Mouse (Mus musculus) heart, adult 11 months (tissue): ENCODE measurements at regions not wholly inside any gene's neighbourhood (a gene's known extent, or its start where the extent isn't known, plus 50 kb on each side); places are given as distances from the start of the nearest gene placed in this dataset.
A peak's percentile ranks its signal among the peaks of the same experiment; 100 is the strongest.

Experiments
- DNase-seq: peaks from one replicate; pipeline ENCODE4 v3.0.0; 2022

GRCm38 (mm10) chr15:94219907-94220306 lies 245.3 kb downstream of the Adamts20 start:
- peak; percentile 91 for DNase-seq

DNA sequence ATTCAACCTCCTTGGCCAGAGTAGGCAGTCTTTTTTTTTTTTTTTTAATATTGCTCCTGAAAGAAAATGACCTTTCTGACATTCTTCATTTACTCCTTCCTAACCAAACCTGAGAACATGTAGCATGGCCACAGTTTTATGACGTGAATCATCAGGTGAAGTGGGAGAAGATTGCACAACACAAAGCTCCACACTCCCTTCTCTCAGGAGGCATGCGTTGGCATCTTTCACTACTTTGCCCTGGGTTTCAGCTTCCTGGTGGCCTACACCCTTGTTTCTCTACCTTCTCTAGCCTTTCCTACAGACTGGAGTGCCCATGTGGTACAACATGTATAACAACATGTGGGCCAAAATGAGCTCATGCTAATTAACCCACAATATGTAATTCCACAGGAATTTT lies 248.5 kb downstream of the Adamts20 start:
- DNase-seq = no peak

- peak; percentile 89 for DNase-seq
These were observed 250.8 kb downstream of the Adamts20 start for GRCm38 (mm10) chr15:94214440-94214839.

- DNase-seq = no peak
These were observed 251.8 kb downstream of the Adamts20 start for GRCm38 (mm10) chr15:94213393-94213792.

- no peak for DNase-seq
These were observed 256.7 kb downstream of the Adamts20 start for GRCm38 (mm10) chr15:94208476-94208875.

- DNase-seq = no peak
These were observed 258.8 kb downstream of the Adamts20 start for GRCm38 (mm10) chr15:94206454-94206853.

- DNase-seq = peak; percentile 70
These were observed 259.8 kb downstream of the Adamts20 start for GRCm38 (mm10) chr15:94205309-94205893.

GRCm38 (mm10) chr15:94190081-94190488 lies 275.1 kb downstream of the Adamts20 start:
- peak; percentile 87 for DNase-seq

- no peak for DNase-seq
These were observed 277.6 kb downstream of the Adamts20 start for GRCm38 (mm10) chr15:94187588-94187987.

DNA sequence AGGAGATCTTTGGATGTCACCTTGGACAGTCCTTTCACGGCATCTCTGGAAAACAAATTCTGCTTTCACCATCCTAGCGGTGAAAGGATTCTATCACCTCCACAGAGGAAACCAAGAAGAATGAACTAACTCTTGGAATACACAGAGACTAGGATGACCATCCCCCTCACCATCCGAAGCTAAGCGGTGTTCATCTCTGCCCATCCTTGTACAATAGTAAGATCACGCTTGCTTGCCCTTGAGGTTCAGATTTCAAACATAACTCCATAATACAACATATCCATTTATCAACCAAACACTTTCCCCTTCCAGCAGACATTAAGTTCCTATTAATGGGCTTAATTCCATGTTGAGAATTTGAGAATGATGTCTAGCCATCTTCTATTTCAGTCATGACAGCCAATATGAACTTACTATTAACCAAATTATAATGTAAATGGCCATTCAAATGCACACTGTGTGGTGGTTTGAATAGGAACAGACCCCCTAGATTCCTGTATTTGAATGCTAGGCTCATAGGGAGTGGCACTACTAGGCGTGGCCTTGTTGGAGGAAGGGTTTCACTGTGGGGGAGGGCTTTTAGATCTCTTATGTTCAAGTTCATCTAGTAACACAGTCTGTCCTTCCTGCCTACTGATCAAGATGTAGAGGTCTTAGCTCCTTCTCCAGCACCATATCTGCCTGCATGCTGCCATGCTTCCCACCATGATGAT lies 281.4 kb downstream of the Adamts20 start:
- no peak for DNase-seq

- DNase-seq = peak; percentile 66
These were observed 291.1 kb downstream of the Adamts20 start for GRCm38 (mm10) chr15:94174083-94174482.

DNA sequence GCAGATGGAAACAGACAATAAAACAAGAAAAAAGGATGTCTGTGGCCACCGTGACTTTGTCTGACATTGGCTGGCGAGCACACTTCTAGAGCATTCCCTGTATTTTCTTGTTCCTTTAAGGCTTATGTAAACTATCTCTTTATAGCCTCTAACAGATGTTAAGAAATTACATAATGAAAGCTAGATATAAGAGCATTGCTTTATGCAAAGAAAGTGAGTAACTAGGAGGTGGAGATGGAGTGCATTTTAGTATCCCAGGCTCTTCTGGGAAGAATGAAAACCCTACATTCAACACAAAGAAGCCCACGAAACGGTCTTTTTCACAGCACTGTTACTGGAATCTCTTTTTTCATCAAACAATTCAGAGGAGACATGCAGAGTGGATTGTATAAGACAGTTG lies 304.4 kb downstream of the Adamts20 start:
- DNase-seq = no peak

DNA sequence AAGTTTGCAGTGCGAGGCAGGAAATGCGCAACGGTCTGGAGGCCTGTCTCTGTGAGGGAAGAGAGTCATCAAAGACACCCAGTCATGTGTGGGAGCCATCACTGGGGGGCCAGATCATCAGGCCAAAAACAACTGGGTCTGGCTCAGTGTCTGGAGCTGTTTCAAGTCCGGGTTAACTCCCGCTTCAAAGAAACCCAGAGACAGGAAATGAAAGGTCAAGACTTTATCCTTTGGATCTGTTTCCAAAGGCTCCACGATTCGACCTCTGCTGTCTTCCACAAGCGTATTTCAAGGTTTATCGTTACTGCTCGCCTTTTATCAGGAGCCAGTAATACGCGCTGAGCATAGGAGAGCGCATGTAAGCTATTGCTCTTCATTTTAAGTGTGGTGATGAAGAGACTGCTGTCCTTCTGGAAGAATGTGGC lies 325.7 kb downstream of the Adamts20 start:
- peak; percentile 90 for DNase-seq

- no peak for DNase-seq
These were observed 327.9 kb downstream of the Adamts20 start for GRCm38 (mm10) chr15:94137159-94137952.

DNA sequence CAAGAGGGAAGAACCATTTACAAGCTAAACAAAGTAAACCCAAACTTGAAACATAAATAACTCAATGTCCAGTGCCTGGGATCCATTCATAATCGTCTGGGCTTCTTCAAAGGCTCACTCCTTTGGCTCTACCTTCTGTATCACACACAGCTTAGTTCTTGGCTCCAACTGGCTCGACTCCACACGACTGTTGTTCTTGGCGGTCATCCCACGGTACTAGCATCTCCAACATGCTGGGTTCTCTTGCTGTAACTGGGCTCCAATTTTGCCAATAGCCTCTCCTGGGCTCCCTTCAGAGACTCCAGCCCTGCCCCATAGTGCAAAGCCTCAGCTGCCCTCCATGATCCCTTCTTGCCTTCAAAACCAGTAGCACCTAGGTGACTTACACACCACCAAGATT lies 352.4 kb downstream of the Adamts20 start:
- DNase-seq = peak; percentile 85

GRCm38 (mm10) chr15:94107186-94107716 lies 358.0 kb downstream of the Adamts20 start:
- DNase-seq = peak; percentile 97

DNA sequence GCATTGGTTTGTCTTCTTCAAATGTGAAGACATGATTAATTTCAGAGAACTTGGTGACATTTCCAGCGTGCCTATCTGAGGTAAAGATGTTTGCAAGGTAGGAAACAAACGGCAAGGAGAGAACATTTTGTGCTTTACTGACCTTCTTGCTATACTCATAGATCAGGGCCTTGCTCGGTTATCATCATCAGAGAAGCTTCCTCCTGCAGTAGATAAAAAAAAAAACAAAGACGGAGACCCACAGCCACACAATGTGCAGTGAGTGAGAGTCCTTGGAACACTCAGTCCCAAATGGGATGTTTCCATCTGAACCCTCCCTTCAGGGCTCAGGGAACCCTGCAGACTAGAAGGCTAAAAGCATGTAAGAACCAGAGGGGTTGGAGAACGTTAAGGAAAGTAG lies 374.6 kb downstream of the Adamts20 start:
- no peak for DNase-seq

DNA sequence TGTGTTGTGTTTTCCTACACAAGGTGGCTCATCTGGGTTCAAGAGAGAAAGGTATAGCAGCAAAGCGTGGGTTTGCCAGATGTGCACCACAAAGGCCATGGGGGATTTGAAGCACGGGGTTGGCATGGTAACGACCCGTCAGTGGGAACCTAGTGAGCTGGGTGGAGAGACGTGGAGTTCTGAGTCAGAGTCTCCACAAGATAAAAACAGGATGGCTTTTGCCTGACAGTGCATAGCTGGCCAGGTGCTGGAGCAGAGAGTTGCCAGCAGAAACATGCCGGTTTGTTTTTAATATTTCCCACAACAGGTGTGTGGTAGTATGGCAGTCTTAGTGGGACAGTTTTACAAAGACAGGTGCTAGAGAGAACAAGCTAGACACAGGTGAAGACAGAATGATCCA lies 375.4 kb downstream of the Adamts20 start:
- DNase-seq = no peak

DNA sequence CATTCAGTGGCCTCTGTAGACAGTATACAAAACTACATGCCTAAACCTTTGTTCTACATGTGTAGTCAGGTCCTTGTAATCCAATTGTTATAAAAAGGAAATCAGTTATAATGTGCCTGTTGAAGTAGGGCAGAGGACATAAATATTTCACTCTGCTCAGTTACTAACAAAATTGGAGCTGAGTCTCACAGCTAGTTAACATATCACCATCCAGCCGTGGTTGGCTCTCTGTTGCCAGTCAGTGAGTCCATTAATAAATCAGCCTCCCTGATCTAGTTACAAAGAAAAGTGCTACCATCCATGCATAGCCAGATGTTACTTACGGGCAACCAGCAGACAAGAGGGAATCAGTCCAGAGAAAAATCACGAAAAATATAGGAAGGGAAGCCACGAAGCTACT lies 382.8 kb downstream of the Adamts20 start:
- DNase-seq = no peak

DNA sequence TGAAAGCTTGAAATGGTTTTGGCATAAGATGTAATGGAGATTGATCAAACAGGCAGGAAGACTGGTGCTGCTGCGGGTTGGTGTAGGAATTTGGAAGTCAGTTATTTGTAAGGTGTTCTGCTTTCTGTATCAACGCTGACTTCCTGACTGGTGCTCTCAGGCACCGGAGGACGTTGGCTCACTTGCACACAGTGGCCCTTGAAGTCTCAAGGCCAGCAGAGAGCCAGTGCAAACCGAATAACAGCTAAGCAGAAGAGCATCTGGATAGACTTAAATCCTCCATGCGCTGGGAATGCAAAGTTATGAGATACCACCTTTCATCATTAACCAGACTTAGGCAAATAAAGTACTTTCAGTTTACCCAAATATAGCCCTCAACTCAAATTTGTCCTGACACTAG lies 388.2 kb downstream of the Adamts20 start:
- no peak for DNase-seq

- DNase-seq = no peak
These were observed 390.9 kb downstream of the Adamts20 start for GRCm38 (mm10) chr15:94074161-94074950.

GRCm38 (mm10) chr15:94067721-94068120 lies 397.5 kb downstream of the Adamts20 start:
- DNase-seq = no peak
